Mouse (Mus musculus): ENCODE measurements around the gene Nrp2.

Gene Nrp2

GRCm38 (mm10) chr1:62703158-62704116, at the start of gene Nrp2:
Nrp2 (plus strand) TSS chr1:62703285.
- peak; percentile 56 for DNase-seq (ENCODE audit: low read depth, low spot score)

GRCm38 (mm10) chr1:62654436-62654835, 48.6 kb upstream of the Nrp2 start:
- DNase-seq (ENCODE audit: low read depth, low spot score), result no peak

GRCm38 (mm10) chr1:62664960-62665645, 38.0 kb upstream of the Nrp2 start:
- peak; percentile 22 for DNase-seq (ENCODE audit: low read depth, low spot score)

GRCm38 (mm10) chr1:62665771-62666730, 37.0 kb upstream of the Nrp2 start:
- DNase-seq (ENCODE audit: low read depth, low spot score), result no peak

- DNase-seq (ENCODE audit: low read depth, low spot score), result no peak
Observed at GRCm38 (mm10) chr1:62666780-62667179, 36.3 kb upstream of the Nrp2 start.

GRCm38 (mm10) chr1:62678611-62679344, 24.3 kb upstream of the Nrp2 start:
- DNase-seq (ENCODE audit: low read depth, low spot score), result no peak

- DNase-seq (ENCODE audit: low read depth, low spot score), result no peak
Observed at GRCm38 (mm10) chr1:62679466-62679865, 23.6 kb upstream of the Nrp2 start.

GRCm38 (mm10) chr1:62682456-62683385, 20.4 kb upstream of the Nrp2 start:
- DNase-seq (ENCODE audit: low read depth, low spot score), result no peak

GRCm38 (mm10) chr1:62683498-62683897, 19.6 kb upstream of the Nrp2 start:
- no peak for DNase-seq (ENCODE audit: low read depth, low spot score)

GRCm38 (mm10) chr1:62687511-62687910, 15.6 kb upstream of the Nrp2 start:
- no peak for DNase-seq (ENCODE audit: low read depth, low spot score)

- no peak for DNase-seq (ENCODE audit: low read depth, low spot score)
Observed at GRCm38 (mm10) chr1:62691175-62691574, 11.9 kb upstream of the Nrp2 start.

GRCm38 (mm10) chr1:62696312-62696982, 6.6 kb upstream of the Nrp2 start:
- DNase-seq (ENCODE audit: low read depth, low spot score), result no peak

GRCm38 (mm10) chr1:62696983-62697341, 6.1 kb upstream of the Nrp2 start:
- no peak for DNase-seq (ENCODE audit: low read depth, low spot score)

- DNase-seq (ENCODE audit: low read depth, low spot score), result no peak
Observed at GRCm38 (mm10) chr1:62697353-62697752, 5.7 kb upstream of the Nrp2 start.

- DNase-seq (ENCODE audit: low read depth, low spot score), result no peak
Observed at GRCm38 (mm10) chr1:62699801-62700200, 3.3 kb upstream of the Nrp2 start.

- DNase-seq (ENCODE audit: low read depth, low spot score), result peak; percentile 77
Observed at GRCm38 (mm10) chr1:62701065-62701921, 1.8 kb upstream of the Nrp2 start.

- no peak for DNase-seq (ENCODE audit: low read depth, low spot score)
Observed at GRCm38 (mm10) chr1:62702743-62703142, 342 bp upstream of the Nrp2 start.

Data from skeletal muscle tissue, adult 2 months (tissue).